Mouse (Mus musculus): ENCODE measurements at regions not wholly inside any gene's neighbourhood (a gene's known extent, or its start where the extent isn't known, plus 50 kb on each side); places are given as distances from the start of the nearest gene placed in this dataset.

GRCm38 (mm10) chr13:101501845-101502284 is 266.2 kb downstream of the Pik3r1 start:
- Histone ChIP-seq H3K4me3 (replicated peaks in 1 of 3; ENCODE audit: low read depth in 2 of 3, low read length in 2 of 3, poor library complexity in 1 of 3) (no peak overlapping the region), H3K4me2 (ENCODE audit: insufficient read depth, low read depth, poor library complexity, severe bottlenecking) (no peak overlapping the region), H3K27me3 (replicated peaks) (no peaks in the 10 kb centered on the region), H3K9me3 (replicated peaks; ENCODE audit: low read length) (no peaks in the 10 kb centered on the region), H3K9ac (ENCODE audit: insufficient read depth, low read depth) (no peak overlapping the region), H3K4me1 (ENCODE audit: control insufficient read depth in 1 of 2, insufficient read depth in 2 of 2) (no peaks in the 10 kb centered on the region), H3K27ac (ENCODE audit: insufficient read depth, low read depth) (no peak overlapping the region), H3K36me3 (replicated peaks in 1 of 2; ENCODE audit: control insufficient read depth in 1 of 2, insufficient read depth in 1 of 2, low read length in 1 of 2) (no peaks in the 10 kb centered on the region), H3K79me2 (replicated peaks; ENCODE audit: control insufficient read depth, extremely low read depth, insufficient read depth, poor library complexity, severe bottlenecking) (no peaks in the 10 kb centered on the region)
- TF ChIP-seq RCOR1 (conservative IDR thresholded peaks at IDR 0.05; ENCODE audit: low read depth, low read length) (no peak), CTCF (conservative IDR thresholded peaks at IDR 0.05 in 1 of 2, IDR thresholded peaks at IDR 0.05 in 1 of 2; ENCODE audit: low read depth in 2 of 2, low read length in 2 of 2) (no peak), SMC3 (IDR thresholded peaks at IDR 0.05; ENCODE audit: low read depth, low read length) (no peak), RAD21 (IDR thresholded peaks at IDR 0.05; ENCODE audit: low read depth, low read length) (no peak), IRF4 (IDR thresholded peaks at IDR 0.05; ENCODE audit: low read depth, low read length) (no peak), UBTF (IDR thresholded peaks at IDR 0.05; ENCODE audit: low read depth, low read length) (no peak), E2F4 (IDR thresholded peaks at IDR 0.05; ENCODE audit: insufficient replicate concordance, low read depth, low read length) (no peak), ETS1 (conservative IDR thresholded peaks at IDR 0.05; ENCODE audit: low read depth, low read length) (no peak)
- in situ Hi-C loops (cut with MboI; ENCODE audit: low pct_ligation_motif_present, low pct_unique_long_range_greater_than_20kb, low sequenced_read_pairs) = loop anchor here (25.0 kb wide), 1 partner anchor 1160 kb away; no protein-coding TSS in a partner anchor
- no peak for DNase-seq (ENCODE audit: extremely low read depth)
- dilution Hi-C loops (cut with MboI; ENCODE audit: extremely low pct_ligation_motif_present, extremely low pct_unique_long_range_greater_than_20kb, low sequenced_read_pairs) = no loop called here

GRCm38 (mm10) chr13:101501061-101501460 is 267.0 kb downstream of the Pik3r1 start:
- no peak overlapping the region for H3K27ac ChIP-seq (ENCODE audit: insufficient read depth, low read depth)
- no peaks in the 10 kb centered on the region for H3K79me2 ChIP-seq (replicated peaks; ENCODE audit: control insufficient read depth, extremely low read depth, insufficient read depth, poor library complexity, severe bottlenecking)
- dilution Hi-C loops (cut with MboI; ENCODE audit: extremely low pct_ligation_motif_present, extremely low pct_unique_long_range_greater_than_20kb, low sequenced_read_pairs) = no loop called here
- DNase-seq (ENCODE audit: extremely low read depth) = no peak
- in situ Hi-C loops (cut with MboI; ENCODE audit: low pct_ligation_motif_present, low pct_unique_long_range_greater_than_20kb, low sequenced_read_pairs) = loop anchor here (25.0 kb wide), 1 partner anchor 1161 kb away; no protein-coding TSS in a partner anchor
- no peaks in the 10 kb centered on the region for H3K27me3 ChIP-seq (replicated peaks)
- H3K4me1 ChIP-seq (ENCODE audit: control insufficient read depth in 1 of 2, insufficient read depth in 2 of 2) = no peaks in the 10 kb centered on the region
- H3K4me3 ChIP-seq (replicated peaks in 1 of 3; ENCODE audit: low read depth in 2 of 3, low read length in 2 of 3, poor library complexity in 1 of 3) = no peak overlapping the region
- H3K9ac ChIP-seq (ENCODE audit: insufficient read depth, low read depth) = no peak overlapping the region
- no peak for TF ChIP-seq ETS1 (conservative IDR thresholded peaks at IDR 0.05; ENCODE audit: low read depth, low read length)
- H3K36me3 ChIP-seq (replicated peaks in 1 of 2; ENCODE audit: control insufficient read depth in 1 of 2, insufficient read depth in 1 of 2, low read length in 1 of 2) = no peaks in the 10 kb centered on the region
- H3K9me3 ChIP-seq (replicated peaks; ENCODE audit: low read length) = no peaks in the 10 kb centered on the region
- H3K4me2 ChIP-seq (ENCODE audit: insufficient read depth, low read depth, poor library complexity, severe bottlenecking) = no peak overlapping the region

- Histone ChIP-seq H3K4me2 (ENCODE audit: insufficient read depth, low read depth, poor library complexity, severe bottlenecking) (no peak overlapping the region), H3K9me3 (replicated peaks; ENCODE audit: low read length) (no peaks in the 10 kb centered on the region), H3K4me1 (ENCODE audit: control insufficient read depth in 1 of 2, insufficient read depth in 2 of 2) (peaks cover 0 to 40% of the 10 kb centered on the region in 2 experiments; a peak in 3 of 4 replicates), H3K27me3 (replicated peaks) (no peaks in the 10 kb centered on the region), H3K27ac (ENCODE audit: insufficient read depth, low read depth) (no peak overlapping the region), H3K9ac (ENCODE audit: insufficient read depth, low read depth) (no peak overlapping the region), H3K79me2 (replicated peaks; ENCODE audit: control insufficient read depth, extremely low read depth, insufficient read depth, poor library complexity, severe bottlenecking) (no peaks in the 10 kb centered on the region), H3K4me3 (replicated peaks in 1 of 3; ENCODE audit: low read depth in 2 of 3, low read length in 2 of 3, poor library complexity in 1 of 3) (no peak overlapping the region), H3K36me3 (replicated peaks in 1 of 2; ENCODE audit: control insufficient read depth in 1 of 2, insufficient read depth in 1 of 2, low read length in 1 of 2) (no peaks in the 10 kb centered on the region)
- TF ChIP-seq JUND (conservative IDR thresholded peaks at IDR 0.05; ENCODE audit: low read depth, low read length) (no peak), HCFC1 (IDR thresholded peaks at IDR 0.05; ENCODE audit: low read depth, low read length) (no peak), NELFE (IDR thresholded peaks at IDR 0.05; ENCODE audit: low read depth, low read length) (no peak), ZC3H11A (IDR thresholded peaks at IDR 0.05; ENCODE audit: low read depth, low read length) (no peak), ZKSCAN1 (IDR thresholded peaks at IDR 0.05; ENCODE audit: borderline replicate concordance, low read depth, low read length) (no peak), UBTF (IDR thresholded peaks at IDR 0.05; ENCODE audit: low read depth, low read length) (no peak)
- no peak for DNase-seq (ENCODE audit: extremely low read depth)
- in situ Hi-C loops (cut with MboI; ENCODE audit: low pct_ligation_motif_present, low pct_unique_long_range_greater_than_20kb, low sequenced_read_pairs) = no loop called here
- dilution Hi-C loops (cut with MboI; ENCODE audit: extremely low pct_ligation_motif_present, extremely low pct_unique_long_range_greater_than_20kb, low sequenced_read_pairs) = no loop called here
These were observed 276.2 kb downstream of the Pik3r1 start for GRCm38 (mm10) chr13:101491835-101492234.

Data from CH12.LX (cell line).